Mouse (Mus musculus): Measurements from ENCODE around the gene Kcng3. TPM values are rescaled to one million over a fixed set of nuclear protein-coding genes. Genes with fewer than 3 reads are reported as not detected.

The Kcng3 gene
- 0.13 and 0.27 TPM in 2 replicates for polyA plus RNA-seq (2012; rRNA removed)

- TF ChIP-seq POLR2A (IDR thresholded peaks at IDR 0.05; ENCODE audit: control insufficient read depth, extremely low read depth, insufficient read depth, low read length, poor library complexity), result no peak
- no peak for TF ChIP-seq CTCF (IDR thresholded peaks at IDR 0.05; ENCODE audit: borderline replicate concordance, control insufficient read depth, extremely low read depth, insufficient read depth, low read length, poor library complexity)
- WGBS, result under 1% methylated on average over 80 of the region's 86 CpGs
- DNase-seq, result peak; percentile 26
Measured at GRCm38 (mm10) chr17:83631783-83632652, at the start of gene Kcng3. Kcng3 (minus strand) TSS chr17:83631895.

GRCm38 (mm10) chr17:83677370-83677769, 45.7 kb upstream of the Kcng3 start:
- WGBS, result 96% methylated on average over 1 of the region's 1 CpGs

More at GRCm38 (mm10) chr17:83631783-83632652, at the start of gene Kcng3:
- peaks cover 14% of the 10 kb centered on the region for H3K4me1 ChIP-seq (replicated peaks; ENCODE audit: control insufficient read depth, insufficient read depth, low read length)
- H3K4me3 ChIP-seq (ENCODE audit: control insufficient read depth, insufficient read depth, low read length), result peak within 1 kb of the TSS; percentile 56
- H3K27me3 ChIP-seq (ENCODE audit: control insufficient read depth, insufficient read depth, low read length), result peaks cover 15% of the 10 kb centered on the region
- no peak within 1 kb of the TSS for H3K27ac ChIP-seq (ENCODE audit: control insufficient read depth, insufficient read depth, low read length)
- H3K36me3 ChIP-seq (ENCODE audit: control insufficient read depth, insufficient read depth, low read length), result no peaks in the 10 kb centered on the region

GRCm38 (mm10) chr17:83672685-83673084, 41.0 kb upstream of the Kcng3 start:
- DNase-seq, result no peak
- no peaks in the 10 kb centered on the region for H3K27me3 ChIP-seq (ENCODE audit: control insufficient read depth, insufficient read depth, low read length)
- H3K36me3 ChIP-seq (ENCODE audit: control insufficient read depth, insufficient read depth, low read length), result no peaks in the 10 kb centered on the region
- no peak for TF ChIP-seq POLR2A (IDR thresholded peaks at IDR 0.05; ENCODE audit: control insufficient read depth, extremely low read depth, insufficient read depth, low read length, poor library complexity)
- no peak for TF ChIP-seq CTCF (IDR thresholded peaks at IDR 0.05; ENCODE audit: borderline replicate concordance, control insufficient read depth, extremely low read depth, insufficient read depth, low read length, poor library complexity)
- 97% methylated on average over 4 of the region's 4 CpGs for WGBS
- no peak overlapping the region for H3K27ac ChIP-seq (ENCODE audit: control insufficient read depth, insufficient read depth, low read length)
- H3K4me3 ChIP-seq (ENCODE audit: control insufficient read depth, insufficient read depth, low read length), result no peak overlapping the region
- H3K4me1 ChIP-seq (replicated peaks; ENCODE audit: control insufficient read depth, insufficient read depth, low read length), result peaks cover 6% of the 10 kb centered on the region

More at GRCm38 (mm10) chr17:83677370-83677769, 45.7 kb upstream of the Kcng3 start:
- TF ChIP-seq CTCF (IDR thresholded peaks at IDR 0.05; ENCODE audit: borderline replicate concordance, control insufficient read depth, extremely low read depth, insufficient read depth, low read length, poor library complexity) (no peak), POLR2A (IDR thresholded peaks at IDR 0.05; ENCODE audit: control insufficient read depth, extremely low read depth, insufficient read depth, low read length, poor library complexity) (no peak)
- no peak overlapping the region for H3K4me3 ChIP-seq (ENCODE audit: control insufficient read depth, insufficient read depth, low read length)
- no peaks in the 10 kb centered on the region for H3K27me3 ChIP-seq (ENCODE audit: control insufficient read depth, insufficient read depth, low read length)
- no peaks in the 10 kb centered on the region for H3K36me3 ChIP-seq (ENCODE audit: control insufficient read depth, insufficient read depth, low read length)
- H3K27ac ChIP-seq (ENCODE audit: control insufficient read depth, insufficient read depth, low read length), result no peak overlapping the region
- H3K4me1 ChIP-seq (replicated peaks; ENCODE audit: control insufficient read depth, insufficient read depth, low read length), result peaks cover 3% of the 10 kb centered on the region; the same call in 1 of the 2 replicates
- DNase-seq, result no peak

DNA sequence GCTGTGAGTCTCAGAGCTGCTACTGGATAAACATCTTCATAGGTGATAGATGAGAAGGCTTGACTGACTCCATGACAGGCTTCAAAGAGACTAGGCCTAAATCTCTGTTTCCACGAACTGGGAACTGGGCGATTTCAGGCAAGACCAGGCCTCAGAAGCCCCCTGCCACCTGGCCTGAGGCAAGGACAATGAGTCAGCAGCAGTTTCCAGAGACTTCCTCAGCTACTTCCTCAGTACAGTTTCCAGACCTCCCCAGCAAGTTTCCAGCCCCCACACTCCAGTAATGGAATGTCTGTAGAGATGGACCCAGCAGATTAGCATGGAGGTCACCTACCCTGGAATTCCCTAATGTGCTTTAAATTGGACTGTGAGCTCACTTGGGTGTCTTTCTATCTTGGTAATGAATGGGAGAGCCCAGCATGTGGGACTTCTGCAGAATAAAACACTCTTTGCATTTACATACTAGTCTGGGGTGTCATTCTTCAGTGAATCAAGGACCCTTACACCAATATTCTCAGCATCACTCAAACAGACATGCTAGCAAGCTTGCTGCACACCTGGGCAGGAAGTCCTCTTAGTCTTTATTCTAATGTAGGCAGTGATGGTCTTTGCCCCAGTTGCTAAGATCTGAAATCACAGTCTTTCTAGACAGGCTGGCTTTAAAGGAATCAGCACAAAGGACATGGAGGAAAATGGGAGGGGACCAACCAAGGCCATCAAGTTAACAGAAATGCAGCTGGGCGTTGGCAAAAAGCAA, 36.4 kb upstream of the Kcng3 start:
- 67% methylated on average over 3 of the region's 3 CpGs for WGBS
- H3K27me3 ChIP-seq (ENCODE audit: control insufficient read depth, insufficient read depth, low read length), result no peaks in the 10 kb centered on the region
- H3K27ac ChIP-seq (ENCODE audit: control insufficient read depth, insufficient read depth, low read length), result no peak overlapping the region
- no peak overlapping the region for H3K4me3 ChIP-seq (ENCODE audit: control insufficient read depth, insufficient read depth, low read length)
- H3K4me1 ChIP-seq (replicated peaks; ENCODE audit: control insufficient read depth, insufficient read depth, low read length), result peaks cover 6% of the 10 kb centered on the region
- DNase-seq, result no peak
- TF ChIP-seq CTCF (IDR thresholded peaks at IDR 0.05; ENCODE audit: borderline replicate concordance, control insufficient read depth, extremely low read depth, insufficient read depth, low read length, poor library complexity), result no peak
- no peaks in the 10 kb centered on the region for H3K36me3 ChIP-seq (ENCODE audit: control insufficient read depth, insufficient read depth, low read length)

DNA sequence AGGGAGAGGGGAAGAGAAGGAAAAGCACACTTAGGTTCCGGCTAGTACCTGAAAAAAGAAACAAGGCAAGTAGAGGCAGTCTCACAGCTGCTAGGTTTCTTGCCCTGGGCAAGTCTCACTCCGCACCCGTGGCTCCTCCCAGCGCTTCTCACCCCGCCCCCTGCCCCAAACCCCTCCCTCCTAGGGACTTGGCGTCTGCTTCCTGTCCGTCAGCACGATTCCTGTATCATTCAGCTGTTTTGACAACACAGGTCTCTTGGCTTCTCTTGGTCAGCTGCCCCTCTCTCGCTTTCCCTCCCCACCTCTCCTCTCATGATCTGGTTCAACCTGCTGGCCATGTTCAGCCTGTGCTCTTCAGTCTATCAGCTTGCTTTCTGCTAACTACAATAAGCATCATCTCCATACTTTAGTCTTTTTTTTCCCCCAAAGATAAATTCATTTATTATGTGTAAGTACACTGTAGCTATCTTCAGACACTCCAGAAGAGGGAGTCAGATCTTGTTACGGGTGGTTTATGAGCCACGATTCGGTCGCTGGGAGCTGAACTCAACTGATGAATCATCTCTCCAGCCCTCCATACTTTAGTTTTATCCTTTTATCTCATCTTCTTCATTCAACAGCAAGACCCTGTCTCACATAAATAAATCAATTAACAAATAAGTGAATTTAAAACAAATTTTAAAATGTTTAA, 35.0 kb upstream of the Kcng3 start:
- Histone ChIP-seq H3K4me3 (ENCODE audit: control insufficient read depth, insufficient read depth, low read length) (no peak overlapping the region), H3K27ac (ENCODE audit: control insufficient read depth, insufficient read depth, low read length) (no peak overlapping the region), H3K36me3 (ENCODE audit: control insufficient read depth, insufficient read depth, low read length) (no peaks in the 10 kb centered on the region), H3K4me1 (replicated peaks; ENCODE audit: control insufficient read depth, insufficient read depth, low read length) (peaks cover 6% of the 10 kb centered on the region), H3K27me3 (ENCODE audit: control insufficient read depth, insufficient read depth, low read length) (no peaks in the 10 kb centered on the region)
- no peak for DNase-seq
- no peak for TF ChIP-seq POLR2A (IDR thresholded peaks at IDR 0.05; ENCODE audit: control insufficient read depth, extremely low read depth, insufficient read depth, low read length, poor library complexity)
- TF ChIP-seq CTCF (IDR thresholded peaks at IDR 0.05; ENCODE audit: borderline replicate concordance, control insufficient read depth, extremely low read depth, insufficient read depth, low read length, poor library complexity), result no peak
- WGBS, result 73% methylated on average over 13 of the region's 13 CpGs

DNA sequence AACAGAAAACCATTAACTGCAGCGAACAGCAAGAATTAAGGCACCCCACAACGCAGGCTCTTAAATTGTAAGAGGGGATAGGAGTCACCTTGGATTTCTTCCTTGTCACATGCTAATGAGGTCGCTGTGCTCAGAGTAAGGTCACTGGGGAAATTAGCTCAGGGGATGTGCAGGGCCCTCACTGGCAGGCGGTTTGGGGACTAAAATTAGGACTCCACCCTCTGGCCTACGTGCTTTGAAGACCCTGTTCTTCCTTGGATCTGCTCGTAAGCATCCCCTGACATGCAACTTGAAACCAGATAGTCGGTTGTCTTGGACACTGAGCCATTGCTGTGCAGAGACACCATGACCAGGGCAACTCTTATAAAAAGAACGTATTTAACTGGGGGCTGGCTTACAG, 33.1 kb upstream of the Kcng3 start:
- 94% methylated on average over 8 of the region's 8 CpGs for WGBS
- TF ChIP-seq POLR2A (IDR thresholded peaks at IDR 0.05; ENCODE audit: control insufficient read depth, extremely low read depth, insufficient read depth, low read length, poor library complexity) (no peak), CTCF (IDR thresholded peaks at IDR 0.05; ENCODE audit: borderline replicate concordance, control insufficient read depth, extremely low read depth, insufficient read depth, low read length, poor library complexity) (no peak)

More for the DNA sequence above, 33.1 kb upstream of the Kcng3 start:
- no peaks in the 10 kb centered on the region for H3K27me3 ChIP-seq (ENCODE audit: control insufficient read depth, insufficient read depth, low read length)
- no peak overlapping the region for H3K4me3 ChIP-seq (ENCODE audit: control insufficient read depth, insufficient read depth, low read length)
- H3K4me1 ChIP-seq (replicated peaks; ENCODE audit: control insufficient read depth, insufficient read depth, low read length), result peaks cover 6% of the 10 kb centered on the region
- H3K27ac ChIP-seq (ENCODE audit: control insufficient read depth, insufficient read depth, low read length), result no peak overlapping the region
- H3K36me3 ChIP-seq (ENCODE audit: control insufficient read depth, insufficient read depth, low read length), result no peaks in the 10 kb centered on the region
- DNase-seq, result no peak

Data from thymus, adult 2 months (tissue).